Mouse (Mus musculus): ENCODE data around the gene Trappc6a.

DNA sequence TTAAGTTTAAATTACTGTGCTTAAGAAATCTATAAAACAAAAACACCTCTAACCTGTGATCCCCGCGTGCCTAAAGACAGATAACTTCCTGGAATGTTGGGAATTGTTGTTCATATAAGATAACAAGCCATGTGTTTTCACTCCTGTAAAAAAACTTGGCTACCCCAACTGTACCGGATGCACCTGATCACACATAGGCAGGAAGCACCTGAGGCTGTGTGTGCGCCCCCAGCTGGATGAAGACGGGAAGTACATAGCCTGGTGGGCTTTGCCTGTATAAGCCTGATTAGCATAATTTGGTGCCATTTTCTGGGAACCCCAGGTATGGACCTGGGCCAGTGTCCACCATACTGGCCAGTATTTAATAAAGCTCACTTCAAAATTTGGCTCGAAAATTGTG, 35.4 kb downstream of the Trappc6a start:
- TF ChIP-seq MAFK (IDR thresholded peaks at IDR 0.05; ENCODE audit: insufficient replicate concordance, low read length), result no peak
- TF ChIP-seq ZMIZ1 (IDR thresholded peaks at IDR 0.05; ENCODE audit: low read depth, low read length), result no peak
- TF ChIP-seq CTCF (conservative IDR thresholded peaks at IDR 0.05 in 1 of 2, IDR thresholded peaks at IDR 0.05 in 1 of 2; ENCODE audit: low read depth in 2 of 2, low read length in 2 of 2), result peak; percentile 39 to 58; a peak in 3 of 4 replicates
- TF ChIP-seq EP300 (IDR thresholded peaks at IDR 0.05; ENCODE audit: low read length), result no peak
